Mouse (Mus musculus) heart, postnatal 0 days (tissue): Measurements from ENCODE around the gene Ifi206. TPM values are rescaled to one million over a fixed set of nuclear protein-coding genes. Genes with fewer than 3 reads are reported as not detected.

Source experiments
- ATAC-seq: fragments of 200-750 bp; cut with Nextera tagmentation; 2 replicates; pipeline ENCODE4 v1.8.0; 2017; ENCODE audit warnings: low read depth, moderate number of reproducible peaks, moderate library complexity; ENCODE audit not compliant: insufficient read depth
- DNase-seq: peaks from one replicate; pipeline ENCODE4 v3.0.0-alpha.2; 2016; ENCODE audit warnings: low spot score
- H3K27ac ChIP-seq: fragments of 300-500 bp; sonication (generic); 2 replicates; pipeline ENCODE4 v1.5.1; 2014; ENCODE audit warnings: low read depth, mild to moderate bottlenecking
- H3K27me3 ChIP-seq: fragments of 300-500 bp; sonication (generic); 2 replicates; pipeline ENCODE4 v1.6.1; 2014; ENCODE audit warnings: low read length, mixed read lengths; ENCODE audit not compliant: control insufficient read depth, insufficient read depth
- H3K36me3 ChIP-seq: fragments of 300-500 bp; sonication (generic); replicated peaks from 2 replicates; pipeline ENCODE4 v1.6.1; 2014; ENCODE audit warnings: low read length, mixed read lengths; ENCODE audit not compliant: control insufficient read depth, insufficient read depth
- H3K4me1 ChIP-seq: fragments of 300-500 bp; sonication (generic); 2 replicates; pipeline ENCODE4 v1.6.1; 2014; ENCODE audit warnings: antibody characterized with exemption; ENCODE audit not compliant: control insufficient read depth, insufficient read depth
- H3K4me2 ChIP-seq: fragments of 300-500 bp; sonication (generic); 2 replicates; pipeline ENCODE4 v1.6.1; 2014; ENCODE audit warnings: low read depth, mild to moderate bottlenecking, low read length, moderate library complexity
- H3K4me3 ChIP-seq: fragments of 300-500 bp; sonication (generic); 2 replicates; pipeline ENCODE4 v1.5.1; 2014; ENCODE audit warnings: low read depth, low read length
- H3K9ac ChIP-seq: fragments of 300-500 bp; sonication (generic); replicated peaks from 2 replicates; pipeline ENCODE4 v1.6.1; 2014; ENCODE audit warnings: low read depth, low read length, mixed read lengths
- H3K9me3 ChIP-seq: fragments of 300-500 bp; sonication (generic); replicated peaks from 2 replicates; pipeline ENCODE4 v1.6.1; 2016; ENCODE audit warnings: low read length; ENCODE audit not compliant: control insufficient read depth
- CTCF ChIP-seq: IDR thresholded peaks from 2 replicates; pipeline ENCODE4 v1.5.1; 2016; ENCODE audit warnings: antibody characterized with exemption, control low read depth, low read depth
- EP300 ChIP-seq: IDR thresholded peaks from 2 replicates; pipeline ENCODE4 v1.6.1; 2016; ENCODE audit warnings: antibody characterized with exemption, low read depth
- WGBS: fragments of 180-500 bp; shearing (Covaris S2); extraction: QIAGEN DNeasy Blood & Tissue Kit; methylation state at CpG from one replicate; pipeline ENCODE4 v1.1.7; 2014; 5-methylcytosine and 5-hydroxymethylcytosine counted together
- microRNA-seq: library from miRNA; unstranded; fragments of <30 nt; microRNA quantifications from one replicate; pipeline ENCODE4, GENCODE M21; 2016
- polyA plus RNA-seq: library from polyadenylated mRNA; unstranded; fragments of >200 nt; fragmentation: Nextera tagmentation; extraction: Ambion mirVana; gene quantifications from 2 replicates; pipeline ENCODE4 v1.2.1, GENCODE M21; 2015
- total RNA-seq: library from RNA; depleted of rRNA; stranded (reverse); fragments of >200 nt; gene quantifications from 2 replicates; pipeline ENCODE4 v1.2.3, GENCODE M21; 2014; ENCODE audit warnings: low replicate concordance; rRNA removed

Ifi206 gene
- total and polyA plus RNA-seq, 2 experiments from 2014 or later: 0.14 to 0.27 TPM

GRCm38 (mm10) chr1:173427385-173427784, 63.5 kb downstream of the Ifi206 start:
- no peak for TF ChIP-seq EP300
- no peak for TF ChIP-seq CTCF
- Histone ChIP-seq H3K9ac (no peak overlapping the region), H3K27ac (no peak overlapping the region), H3K36me3 (no peaks in the 10 kb centered on the region), H3K4me2 (no peak overlapping the region), H3K4me1 (no peaks in the 10 kb centered on the region; the same call in 1 of the 2 replicates), H3K9me3 (no peaks in the 10 kb centered on the region), H3K4me3 (no peak overlapping the region), H3K27me3 (no peaks in the 10 kb centered on the region)
- WGBS: 62% methylated on average over 8 of the region's 8 CpGs
- DNase-seq (no peak), ATAC-seq (no peak)

- Histone ChIP-seq H3K9me3 (no peaks in the 10 kb centered on the region), H3K27ac (no peak overlapping the region), H3K36me3 (no peaks in the 10 kb centered on the region), H3K4me2 (no peak overlapping the region), H3K4me1 (no peaks in the 10 kb centered on the region; the same call in 1 of the 2 replicates), H3K9ac (no peak overlapping the region), H3K27me3 (no peaks in the 10 kb centered on the region), H3K4me3 (no peak overlapping the region)
- WGBS: 63% methylated on average over 2 of the region's 2 CpGs
- DNase-seq (no peak), ATAC-seq (no peak)
- TF ChIP-seq CTCF: no peak
- no peak for TF ChIP-seq EP300
Observed at GRCm38 (mm10) chr1:173426345-173426744, 64.5 kb downstream of the Ifi206 start.

- Histone ChIP-seq H3K4me2 (no peak overlapping the region), H3K27me3 (no peaks in the 10 kb centered on the region), H3K9ac (no peak overlapping the region), H3K27ac (no peak overlapping the region), H3K4me3 (no peak overlapping the region), H3K36me3 (no peaks in the 10 kb centered on the region), H3K9me3 (no peaks in the 10 kb centered on the region), H3K4me1 (no peaks in the 10 kb centered on the region)
- ATAC-seq (0 out of 2 replicates have a peak, but pooled peaks have one; percentile 36), DNase-seq (peak; percentile 19)
- no peak for TF ChIP-seq EP300
- WGBS: 56% methylated on average over 6 of the region's 6 CpGs
Observed at GRCm38 (mm10) chr1:173420374-173420773, 70.5 kb downstream of the Ifi206 start.

GRCm38 (mm10) chr1:173418936-173419621, 71.8 kb downstream of the Ifi206 start:
- Histone ChIP-seq H3K9ac (no peak overlapping the region), H3K27ac (peak overlapping the region; percentile 25; the same call in 1 of the 2 replicates), H3K27me3 (no peaks in the 10 kb centered on the region), H3K4me3 (no peak overlapping the region), H3K36me3 (no peaks in the 10 kb centered on the region), H3K9me3 (no peaks in the 10 kb centered on the region), H3K4me2 (no peak overlapping the region), H3K4me1 (no peaks in the 10 kb centered on the region)
- WGBS: 71% methylated on average over 1 of the region's 1 CpGs
- no peak for ATAC-seq
- TF ChIP-seq EP300: no peak
- TF ChIP-seq CTCF: no peak
- no peak for DNase-seq

- ATAC-seq: no peak
- no peak overlapping the region for H3K4me2 ChIP-seq
Observed at GRCm38 (mm10) chr1:173418516-173418915, 72.3 kb downstream of the Ifi206 start.

More at GRCm38 (mm10) chr1:173418516-173418915, 72.3 kb downstream of the Ifi206 start:
- H3K9ac ChIP-seq: no peak overlapping the region
- H3K27ac ChIP-seq: no peak overlapping the region
- TF ChIP-seq CTCF (no peak), EP300 (no peak)
- no peak overlapping the region for H3K4me3 ChIP-seq
- no peaks in the 10 kb centered on the region for H3K4me1 ChIP-seq
- no peaks in the 10 kb centered on the region for H3K9me3 ChIP-seq
- no peaks in the 10 kb centered on the region for H3K36me3 ChIP-seq
- WGBS: 82% methylated on average over 3 of the region's 3 CpGs
- DNase-seq: no peak
- no peaks in the 10 kb centered on the region for H3K27me3 ChIP-seq

Small RNAs within 50 kb of the gene (microRNA-seq; reads per million reads assigned to microRNA genes)
- not detected for gene Gm44481

Other genes starting within 250 kb of the Ifi206 start
- gene Olfr418, start 225.0 kb downstream of the Ifi206 start, total RNA-seq: not detected in 2 replicates
- gene Olfr418, start 225.0 kb downstream of the Ifi206 start, polyA plus RNA-seq: not detected in 2 replicates
- not detected in 2 replicates for gene Mptx2, start 213.3 kb downstream of the Ifi206 start, total RNA-seq
- not detected in 2 replicates for gene Mptx2, start 213.3 kb downstream of the Ifi206 start, polyA plus RNA-seq
- gene Ackr1, start 157.3 kb downstream of the Ifi206 start, total RNA-seq: 1.8 TPM in 1 of 2 replicates, not detected in the other
- gene Ackr1, start 157.3 kb downstream of the Ifi206 start, polyA plus RNA-seq: 0.14 and 0.16 TPM in 2 replicates
- 0.19 and 0.54 TPM in 2 replicates for gene Aim2, start 140.2 kb downstream of the Ifi206 start, total RNA-seq
- gene Aim2, start 140.2 kb downstream of the Ifi206 start, polyA plus RNA-seq: 1.3 and 1.7 TPM in 2 replicates
- 0.35 and 1.1 TPM in 2 replicates for gene Cadm3, start 123.3 kb downstream of the Ifi206 start, total RNA-seq
- gene Cadm3, start 123.3 kb downstream of the Ifi206 start, polyA plus RNA-seq: 0.10 and 0.29 TPM in 2 replicates
- gene Ifi214, start 44.9 kb upstream of the Ifi206 start, total RNA-seq: not detected in 2 replicates
- not detected in 2 replicates for gene Ifi214, start 44.9 kb upstream of the Ifi206 start, polyA plus RNA-seq
- gene Ifi213, start 108.2 kb upstream of the Ifi206 start, total RNA-seq: 0.99 and 2.0 TPM in 2 replicates
- gene Ifi213, start 108.2 kb upstream of the Ifi206 start, polyA plus RNA-seq: 0.10 and 0.16 TPM in 2 replicates
- 1.0 TPM in 1 of 2 replicates, not detected in the other for gene Ifi209, start 139.9 kb upstream of the Ifi206 start, total RNA-seq
- gene Ifi209, start 139.9 kb upstream of the Ifi206 start, polyA plus RNA-seq: 0.15 and 0.18 TPM in 2 replicates
- not detected in 2 replicates for gene Ifi208, start 182.6 kb upstream of the Ifi206 start, total RNA-seq
- gene Ifi208, start 182.6 kb upstream of the Ifi206 start, polyA plus RNA-seq: not detected in 2 replicates